Mouse (Mus musculus) cerebellum, adult 8-10 months (tissue): ENCODE data around the gene Gpr18.

Experiments
- DNase-seq: peaks from one replicate; pipeline ENCODE4 v3.0.0; 2022

Gpr18 gene

GRCm38 (mm10) chr14:121947966-121948365 lies 32.4 kb upstream of the Gpr18 start:
- DNase-seq: no peak

- DNase-seq: no peak
Measured at GRCm38 (mm10) chr14:121947201-121947760, 31.7 kb upstream of the Gpr18 start.

- no peak for DNase-seq
Measured at GRCm38 (mm10) chr14:121946728-121947127, 31.1 kb upstream of the Gpr18 start.

- DNase-seq: no peak
Measured at GRCm38 (mm10) chr14:121946131-121946530, 30.6 kb upstream of the Gpr18 start.

GRCm38 (mm10) chr14:121939582-121939981 lies 24.0 kb upstream of the Gpr18 start:
- DNase-seq: no peak

GRCm38 (mm10) chr14:121938256-121939191 lies 22.9 kb upstream of the Gpr18 start:
- DNase-seq: no peak

GRCm38 (mm10) chr14:121937601-121938255 lies 22.1 kb upstream of the Gpr18 start:
- DNase-seq: no peak

- DNase-seq: no peak
Measured at GRCm38 (mm10) chr14:121936856-121937255, 21.3 kb upstream of the Gpr18 start.

- DNase-seq: no peak
Measured at GRCm38 (mm10) chr14:121936356-121936755, 20.8 kb upstream of the Gpr18 start.

- no peak for DNase-seq
Measured at GRCm38 (mm10) chr14:121934597-121934946, 19.0 kb upstream of the Gpr18 start.

- DNase-seq: no peak
Measured at GRCm38 (mm10) chr14:121933906-121934596, 18.5 kb upstream of the Gpr18 start.

- no peak for DNase-seq
Measured at GRCm38 (mm10) chr14:121932180-121932579, 16.6 kb upstream of the Gpr18 start.

- DNase-seq: no peak
Measured at GRCm38 (mm10) chr14:121931594-121931993, 16.0 kb upstream of the Gpr18 start.

GRCm38 (mm10) chr14:121930731-121931383 lies 15.3 kb upstream of the Gpr18 start:
- DNase-seq: no peak

- no peak for DNase-seq
Measured at GRCm38 (mm10) chr14:121929243-121929951, 13.8 kb upstream of the Gpr18 start.

- DNase-seq: peak; percentile 34
Measured at GRCm38 (mm10) chr14:121928375-121929137, 13.0 kb upstream of the Gpr18 start.

GRCm38 (mm10) chr14:121927451-121927850 lies 11.9 kb upstream of the Gpr18 start:
- no peak for DNase-seq

- DNase-seq: no peak
Measured at GRCm38 (mm10) chr14:121926901-121927300, 11.3 kb upstream of the Gpr18 start.

GRCm38 (mm10) chr14:121924876-121925275 lies 9.3 kb upstream of the Gpr18 start:
- no peak for DNase-seq

GRCm38 (mm10) chr14:121922731-121923130 lies 7.2 kb upstream of the Gpr18 start:
- no peak for DNase-seq

GRCm38 (mm10) chr14:121922016-121922415 lies 6.4 kb upstream of the Gpr18 start:
- no peak for DNase-seq
